Mouse (Mus musculus) 3134 (cell line): ENCODE data around the gene Rfc4.

ENCODE experiments used
- DNase-seq: peaks from one replicate; pipeline ENCODE4 v3.0.0-alpha.2; 2011; ENCODE audit warnings: low spot score; ENCODE audit not compliant: insufficient read length; ENCODE audit errors: extremely low read depth

Gene Rfc4

GRCm38 (mm10) chr16:23127673-23128375 is at the start of gene Rfc4:
Rfc4 (minus strand) TSS chr16:23127737.
- DNase-seq = peak; percentile 98

GRCm38 (mm10) chr16:23175956-23176355 is 48.4 kb upstream of the Rfc4 start:
- no peak for DNase-seq

GRCm38 (mm10) chr16:23174855-23175254 is 47.3 kb upstream of the Rfc4 start:
- no peak for DNase-seq

- DNase-seq = no peak
These were observed 46.4 kb upstream of the Rfc4 start for GRCm38 (mm10) chr16:23173904-23174303.

- DNase-seq = no peak
These were observed 43.3 kb upstream of the Rfc4 start for GRCm38 (mm10) chr16:23170813-23171212.

- DNase-seq = peak; percentile 41
These were observed 39.5 kb upstream of the Rfc4 start for GRCm38 (mm10) chr16:23167079-23167478.

- no peak for DNase-seq
These were observed 39.1 kb upstream of the Rfc4 start for GRCm38 (mm10) chr16:23166646-23167045.

- no peak for DNase-seq
These were observed 37.9 kb upstream of the Rfc4 start for GRCm38 (mm10) chr16:23165441-23165840.

- DNase-seq = no peak
These were observed 36.9 kb upstream of the Rfc4 start for GRCm38 (mm10) chr16:23164443-23164842.

GRCm38 (mm10) chr16:23162116-23162515 is 34.6 kb upstream of the Rfc4 start:
- DNase-seq = peak; percentile 18

GRCm38 (mm10) chr16:23159749-23160148 is 32.2 kb upstream of the Rfc4 start:
- DNase-seq = peak; percentile 59

- no peak for DNase-seq
These were observed 31.4 kb upstream of the Rfc4 start for GRCm38 (mm10) chr16:23158957-23159356.

GRCm38 (mm10) chr16:23158292-23158691 is 30.8 kb upstream of the Rfc4 start:
- DNase-seq = no peak

- no peak for DNase-seq
These were observed 29.5 kb upstream of the Rfc4 start for GRCm38 (mm10) chr16:23157013-23157412.

GRCm38 (mm10) chr16:23154261-23154660 is 26.7 kb upstream of the Rfc4 start:
- DNase-seq = no peak

- no peak for DNase-seq
These were observed 23.9 kb upstream of the Rfc4 start for GRCm38 (mm10) chr16:23151423-23151822.

- no peak for DNase-seq
These were observed 21.9 kb upstream of the Rfc4 start for GRCm38 (mm10) chr16:23149396-23149795.

- no peak for DNase-seq
These were observed 21.4 kb upstream of the Rfc4 start for GRCm38 (mm10) chr16:23148936-23149335.

GRCm38 (mm10) chr16:23146280-23146679 is 18.7 kb upstream of the Rfc4 start, which contains the start of gene Adipoq:
Adipoq (plus strand) TSS chr16:23146536.
- no peak for DNase-seq

- DNase-seq = no peak
These were observed 17.7 kb upstream of the Rfc4 start for GRCm38 (mm10) chr16:23145211-23145610.

GRCm38 (mm10) chr16:23144326-23144725 is 16.8 kb upstream of the Rfc4 start:
- no peak for DNase-seq

- no peak for DNase-seq
These were observed 13.4 kb upstream of the Rfc4 start for GRCm38 (mm10) chr16:23140911-23141310.
